Mouse (Mus musculus): Measurements from ENCODE around the gene Zfp593. TPM values are rescaled to one million over a fixed set of nuclear protein-coding genes. Genes with fewer than 3 reads are reported as not detected.

Zfp593 gene
- polyA plus RNA-seq, 1 experiment from 2014 or later = 9.1 TPM

GRCm38 (mm10) chr4:134202904-134203303 lies 42.5 kb downstream of the Zfp593 start, which contains the start of gene Gm7534:
Gene Gm7534, minus strand, starts transcription at chr4:134203004.
- Histone ChIP-seq H3K4me3 (ENCODE audit: control insufficient read depth in 1 of 2, insufficient read depth in 1 of 2, low read depth in 1 of 2, low read length in 2 of 2) (no peak within 1 kb of the TSS), H3K4me2 (ENCODE audit: low read length) (no peak within 1 kb of the TSS), H3K9ac (ENCODE audit: low read length) (no peak within 1 kb of the TSS), H3K27ac (replicated peaks in 1 of 2; ENCODE audit: control insufficient read depth in 1 of 2, insufficient read depth in 1 of 2, low read depth in 2 of 2, low read length in 2 of 2) (no peak within 1 kb of the TSS), H3K36me3 (ENCODE audit: control insufficient read depth, insufficient read depth, low read length) (no peaks in the 10 kb centered on the region), H3K4me1 (ENCODE audit: control insufficient read depth in 2 of 2, insufficient read depth in 2 of 2, low read length in 2 of 2) (no peaks in the 10 kb centered on the region), H3K27me3 (ENCODE audit: control insufficient read depth, insufficient read depth, low read length) (no peaks in the 10 kb centered on the region), H3K9me3 (ENCODE audit: control insufficient read depth, low read length) (no peaks in the 10 kb centered on the region)
- ATAC-seq (ENCODE audit: insufficient number of reproducible peaks, insufficient read depth, low FRiP score, low read depth) = no peak
- 78% methylated on average over 4 of the region's 4 CpGs for WGBS

- WGBS = 59% methylated on average over 2 of the region's 2 CpGs
- no peaks in the 10 kb centered on the region for H3K27me3 ChIP-seq (ENCODE audit: control insufficient read depth, insufficient read depth, low read length)
- no peak for ATAC-seq (ENCODE audit: insufficient number of reproducible peaks, insufficient read depth, low FRiP score, low read depth)
Measured at GRCm38 (mm10) chr4:134199371-134199770, 46.0 kb downstream of the Zfp593 start.

More at GRCm38 (mm10) chr4:134199371-134199770, 46.0 kb downstream of the Zfp593 start:
- Histone ChIP-seq H3K27ac (replicated peaks in 1 of 2; ENCODE audit: control insufficient read depth in 1 of 2, insufficient read depth in 1 of 2, low read depth in 2 of 2, low read length in 2 of 2) (no peak overlapping the region), H3K4me1 (ENCODE audit: control insufficient read depth in 2 of 2, insufficient read depth in 2 of 2, low read length in 2 of 2) (no peaks in the 10 kb centered on the region), H3K4me2 (ENCODE audit: low read length) (no peak overlapping the region), H3K9ac (ENCODE audit: low read length) (no peak overlapping the region), H3K36me3 (ENCODE audit: control insufficient read depth, insufficient read depth, low read length) (no peaks in the 10 kb centered on the region), H3K4me3 (ENCODE audit: control insufficient read depth in 1 of 2, insufficient read depth in 1 of 2, low read depth in 1 of 2, low read length in 2 of 2) (no peak overlapping the region), H3K9me3 (ENCODE audit: control insufficient read depth, low read length) (no peaks in the 10 kb centered on the region)

Other genes starting within 250 kb of the Zfp593 start
- 37.4 and 38.3 TPM in 2 replicates for gene Dhdds, start 244.7 kb downstream of the Zfp593 start, polyA plus RNA-seq (2014; fragmentation: Nextera tagmentation; extraction: Ambion mirVana)
- gene Lin28a, start 226.8 kb downstream of the Zfp593 start, polyA plus RNA-seq (2014; fragmentation: Nextera tagmentation; extraction: Ambion mirVana) = 0.15 and 0.16 TPM in 2 replicates
- gene Zfp683, start 191.8 kb downstream of the Zfp593 start, polyA plus RNA-seq (2014; fragmentation: Nextera tagmentation; extraction: Ambion mirVana) = not detected in 2 replicates
- gene Crybg2, start 184.8 kb downstream of the Zfp593 start, polyA plus RNA-seq (2014; fragmentation: Nextera tagmentation; extraction: Ambion mirVana) = 0.12 TPM in 1 of 2 replicates, not detected in the other
- 10.7 and 16.4 TPM in 2 replicates for gene Cd52, start 150.5 kb downstream of the Zfp593 start, polyA plus RNA-seq (2014; fragmentation: Nextera tagmentation; extraction: Ambion mirVana)
- 1.1 and 2.9 TPM in 2 replicates for gene Ubxn11, start 143.0 kb downstream of the Zfp593 start, polyA plus RNA-seq (2014; fragmentation: Nextera tagmentation; extraction: Ambion mirVana)
- 196 and 209 TPM in 2 replicates for gene Sh3bgrl3, start 116.8 kb downstream of the Zfp593 start, polyA plus RNA-seq (2014; fragmentation: Nextera tagmentation; extraction: Ambion mirVana)
- gene Cep85, start 58.5 kb downstream of the Zfp593 start, polyA plus RNA-seq (2014; fragmentation: Nextera tagmentation; extraction: Ambion mirVana) = 35.4 and 37.0 TPM in 2 replicates
- not detected in 2 replicates for gene Gm7534, start 42.6 kb downstream of the Zfp593 start, polyA plus RNA-seq (2014; fragmentation: Nextera tagmentation; extraction: Ambion mirVana)
- gene Catsper4, start 18.2 kb downstream of the Zfp593 start, polyA plus RNA-seq (2014; fragmentation: Nextera tagmentation; extraction: Ambion mirVana) = not detected in 2 replicates
- 0.57 and 0.62 TPM in 2 replicates for gene Cnksr1, start 7.2 kb downstream of the Zfp593 start, polyA plus RNA-seq (2014; fragmentation: Nextera tagmentation; extraction: Ambion mirVana)
- 0.20 TPM in 1 of 2 replicates, not detected in the other for gene E130218I03Rik, start 1.9 kb downstream of the Zfp593 start, polyA plus RNA-seq (2014; fragmentation: Nextera tagmentation; extraction: Ambion mirVana)
- not detected in 2 replicates for gene Gm30191, start 1.3 kb upstream of the Zfp593 start, polyA plus RNA-seq (2014; fragmentation: Nextera tagmentation; extraction: Ambion mirVana)
- 4.4 and 6.2 TPM in 2 replicates for gene Grrp1, start 8.5 kb upstream of the Zfp593 start, polyA plus RNA-seq (2014; fragmentation: Nextera tagmentation; extraction: Ambion mirVana)
- gene Pdik1l, start 42.3 kb upstream of the Zfp593 start, polyA plus RNA-seq (2014; fragmentation: Nextera tagmentation; extraction: Ambion mirVana) = 13.5 and 15.3 TPM in 2 replicates
- gene Trim63, start 69.5 kb upstream of the Zfp593 start, polyA plus RNA-seq (2014; fragmentation: Nextera tagmentation; extraction: Ambion mirVana) = 39.4 and 43.2 TPM in 2 replicates
- gene Slc30a2, start 97.6 kb upstream of the Zfp593 start, polyA plus RNA-seq (2014; fragmentation: Nextera tagmentation; extraction: Ambion mirVana) = 0.08 and 0.11 TPM in 2 replicates
- 2.8 and 2.9 TPM in 2 replicates for gene Extl1, start 138.3 kb upstream of the Zfp593 start, polyA plus RNA-seq (2014; fragmentation: Nextera tagmentation; extraction: Ambion mirVana)
- gene Pafah2, start 150.7 kb upstream of the Zfp593 start, polyA plus RNA-seq (2014; fragmentation: Nextera tagmentation; extraction: Ambion mirVana) = 11.1 and 12.8 TPM in 2 replicates
- gene Stmn1, start 222.7 kb upstream of the Zfp593 start, polyA plus RNA-seq (2014; fragmentation: Nextera tagmentation; extraction: Ambion mirVana) = 933 and 977 TPM in 2 replicates